ENCODE assay signal across 7 mouse cellular contexts in genomic region chr7:84148896-84149295, GRCm38 (mm10). TPM values are rescaled to one million over a fixed set of nuclear protein-coding genes. Genes with fewer than 3 reads are reported as not detected.
A peak's percentile ranks its signal among the peaks of the same experiment; 100 is the strongest.
DNase-seq lines count a peak whose midpoint lies in the region; ATAC-seq and TF ChIP-seq lines count a peak whose summit lies in the region.

No protein-coding gene starts in this region.

- H3K27me3 ChIP-seq in lung, embryonic 14.5 days (ENCODE audit: insufficient read depth, low read length) = no peaks in the 10 kb centered on the region
- H3K27me3 ChIP-seq in embryonic facial prominence, embryonic 11.5 days (ENCODE audit: control insufficient read depth, insufficient read depth, low read length) = no peaks in the 10 kb centered on the region
- H3K27me3 ChIP-seq in hindbrain, embryonic 13.5 days = no peaks in the 10 kb centered on the region
- H3K27me3 ChIP-seq in myocyte (ENCODE audit: control insufficient read depth, insufficient read depth, insufficient read length) = no peaks in the 10 kb centered on the region

- no peak for DNase-seq in lung, embryonic 14.5 days
- no peak for DNase-seq in lung, postnatal 10 days
- no peak for DNase-seq in embryonic facial prominence, embryonic 11.5 days (ENCODE audit: low spot score)
- DNase-seq in right cerebral cortex, postnatal 25 days = no peak

- no peak for TF ChIP-seq CTCF in lung, embryonic 14.5 days (IDR thresholded peaks at IDR 0.05; ENCODE audit: low read depth)

- ATAC-seq in lung, embryonic 14.5 days (ENCODE audit: insufficient read depth) = no peak
- no peak for ATAC-seq in embryonic facial prominence, embryonic 11.5 days (replicated peaks; ENCODE audit: insufficient number of reproducible peaks, low FRiP score, low TSS enrichment, low read depth)
- ATAC-seq in hindbrain, embryonic 13.5 days (ENCODE audit: low FRiP score) = no peak
- no peak for ATAC-seq in cerebellum, adult (ENCODE audit: insufficient number of reproducible peaks, low FRiP score, low TSS enrichment)

- H3K4me1 ChIP-seq in lung, embryonic 14.5 days (ENCODE audit: insufficient read depth) = peaks cover 18% of the 10 kb centered on the region
- no peaks in the 10 kb centered on the region for H3K4me1 ChIP-seq in embryonic facial prominence, embryonic 11.5 days (ENCODE audit: control insufficient read depth, insufficient read depth, low read length)
- H3K4me1 ChIP-seq in hindbrain, embryonic 13.5 days (replicated peaks) = peaks cover 64% of the 10 kb centered on the region

- H3K4me2 ChIP-seq in lung, embryonic 14.5 days = peak overlapping the region; percentile 40; the same call in 1 of the 2 replicates
- 0 out of 2 replicates have a peak overlapping the region, but pooled peaks have one; percentile 3 for H3K4me2 ChIP-seq in embryonic facial prominence, embryonic 11.5 days (ENCODE audit: low read depth, low read length)
- H3K4me2 ChIP-seq in hindbrain, embryonic 13.5 days = peak overlapping the region; percentile 99
- peak overlapping the region; percentile 93 for H3K4me2 ChIP-seq in myocyte (ENCODE audit: low read depth)

- peaks cover 75% of the 10 kb centered on the region for H3K79me2 ChIP-seq in myocyte (ENCODE audit: control insufficient read depth, insufficient read depth)

- H3K9ac ChIP-seq in lung, embryonic 14.5 days = no peak overlapping the region
- H3K9ac ChIP-seq in embryonic facial prominence, embryonic 11.5 days (replicated peaks; ENCODE audit: low read length) = no peak overlapping the region
- peak overlapping the region; percentile 35; the same call in 1 of the 2 replicates for H3K9ac ChIP-seq in hindbrain, embryonic 13.5 days

- H3K4me3 ChIP-seq in lung, embryonic 14.5 days (ENCODE audit: low read depth, low read length) = no peak overlapping the region
- H3K4me3 ChIP-seq in embryonic facial prominence, embryonic 11.5 days (ENCODE audit: low read depth, low read length) = no peak overlapping the region
- H3K4me3 ChIP-seq in hindbrain, embryonic 13.5 days = no peak overlapping the region
- peak overlapping the region; percentile 84 for H3K4me3 ChIP-seq in myocyte

- 87% methylated on average over 3 of the region's 3 CpGs for WGBS in lung, embryonic 14.5 days
- 91% methylated on average over 3 of the region's 3 CpGs for whole genome bisulfite sequencing in embryonic facial prominence, embryonic 11.5 days
- 83% methylated on average over 3 of the region's 3 CpGs for WGBS in hindbrain, embryonic 13.5 days

- no peaks in the 10 kb centered on the region for H3K9me3 ChIP-seq in lung, embryonic 14.5 days (ENCODE audit: low read depth, low read length)
- no peaks in the 10 kb centered on the region for H3K9me3 ChIP-seq in embryonic facial prominence, embryonic 11.5 days (replicated peaks; ENCODE audit: control insufficient read depth, low read length)
- H3K9me3 ChIP-seq in hindbrain, embryonic 13.5 days = no peaks in the 10 kb centered on the region

- no peak for TF ChIP-seq POLR2A in myocyte (IDR thresholded peaks at IDR 0.05; ENCODE audit: insufficient read length, low read depth)

- H3ac ChIP-seq in myocyte (ENCODE audit: control insufficient read depth, insufficient read length) = no peak overlapping the region

- H3K36me3 ChIP-seq in lung, embryonic 14.5 days (ENCODE audit: insufficient read depth) = 0 out of 2 replicates have a peak, but pooled peaks cover 6% of the 10 kb centered on the region
- no peaks in the 10 kb centered on the region for H3K36me3 ChIP-seq in embryonic facial prominence, embryonic 11.5 days (replicated peaks; ENCODE audit: control insufficient read depth, insufficient read depth, low read depth, low read length)
- H3K36me3 ChIP-seq in hindbrain, embryonic 13.5 days = no peaks in the 10 kb centered on the region
- H3K36me3 ChIP-seq in myocyte (ENCODE audit: control insufficient read depth, insufficient read depth) = no peaks in the 10 kb centered on the region

- H3K27ac ChIP-seq in lung, embryonic 14.5 days (ENCODE audit: low read depth) = no peak overlapping the region
- H3K27ac ChIP-seq in embryonic facial prominence, embryonic 11.5 days (replicated peaks; ENCODE audit: low read depth, low read length) = no peak overlapping the region
- H3K27ac ChIP-seq in hindbrain, embryonic 13.5 days = no peak overlapping the region

TF ChIP-seq in myocyte, 11 proteins besides CTCF, POLR2A, EP300 and RAD21:
- TF ChIP-seq MAX (IDR thresholded peaks at IDR 0.05; ENCODE audit: low read depth) = no peak
- no peak for TF ChIP-seq MYOD1 (IDR thresholded peaks at IDR 0.05; ENCODE audit: control insufficient read depth in 1 of 3, insufficient read length in 2 of 3, low read depth in 2 of 3)
- TF ChIP-seq TCF12 (IDR thresholded peaks at IDR 0.05; ENCODE audit: insufficient read depth, poor library complexity, severe bottlenecking) = no peak
- no peak for TF ChIP-seq E2F4 (IDR thresholded peaks at IDR 0.05; ENCODE audit: insufficient read depth)

RNA-seq across cellular contexts. Expression of gene Abhd17c, which starts 2.8 kb away (rescaled TPM):
- 75.6 and 87.8 TPM in 2 replicates for polyA plus RNA-seq in lung, embryonic 14.5 days (2014; fragmentation: Nextera tagmentation; extraction: Ambion mirVana)
- polyA plus RNA-seq in embryonic facial prominence, embryonic 11.5 days (2014; fragmentation: Nextera tagmentation; extraction: Ambion mirVana) = 43.9 and 53.0 TPM in 2 replicates
- 18.3 and 25.0 TPM in 2 replicates for polyA plus RNA-seq in hindbrain, embryonic 13.5 days (2015; fragmentation: Nextera tagmentation; extraction: Ambion mirVana)
- 32.4 TPM for polyA plus RNA-seq in myocyte (2012; fragmentation: generic; extraction: Trizol)

Comparison
In these comparisons a context has a peak if more than half of its experiments do, and no peak if none do; other contexts are left out.
1. H3K4me2 ChIP-seq: peak in every context shown above with its lines; median percentile 99 in hindbrain, embryonic 13.5 days; 93 in myocyte; 40 in lung, embryonic 14.5 days; 3 in embryonic facial prominence, embryonic 11.5 days.